Mouse (Mus musculus): ENCODE results near the gene Rdh12.

- no peak for TF ChIP-seq POLR2A (IDR thresholded peaks at IDR 0.05; ENCODE audit: control insufficient read depth, extremely low read depth, insufficient read depth, low read length, poor library complexity)
- TF ChIP-seq CTCF (IDR thresholded peaks at IDR 0.05; ENCODE audit: borderline replicate concordance, control insufficient read depth, extremely low read depth, insufficient read depth, low read length, poor library complexity) = no peak
Measured at GRCm38 (mm10) chr12:79171269-79171995, 37.3 kb upstream of the Rdh12 start.

Data from thymus, adult 2 months (tissue).